Mouse (Mus musculus) midbrain, embryonic 16.5 days (tissue): Measurements from ENCODE around the gene Hcn4. TPM values are rescaled to one million over a fixed set of nuclear protein-coding genes. Genes with fewer than 3 reads are reported as not detected.
A peak's percentile ranks its signal among the peaks of the same experiment; 100 is the strongest.

Experiments
- ATAC-seq: fragments of 200-750 bp; cut with Nextera tagmentation; 2 replicates; pipeline ENCODE4 v1.8.0; 2017; ENCODE audit warnings: moderate TSS enrichment
- H3K27ac ChIP-seq: fragments of 300-500 bp; sonication (generic); 2 replicates; pipeline ENCODE4 v1.5.1; 2014; ENCODE audit warnings: mild to moderate bottlenecking, low read length, mixed read lengths
- H3K27me3 ChIP-seq: fragments of 300-500 bp; sonication (generic); 2 replicates; pipeline ENCODE4 v1.6.1; 2014; ENCODE audit warnings: low read depth, low read length, mixed read lengths; ENCODE audit not compliant: control insufficient read depth, insufficient read depth
- H3K36me3 ChIP-seq: fragments of 300-500 bp; sonication (generic); 2 replicates; pipeline ENCODE4 v1.6.1; 2014; ENCODE audit warnings: mild to moderate bottlenecking, low read length, moderate library complexity, mixed read lengths; ENCODE audit not compliant: control insufficient read depth, insufficient read depth
- H3K4me1 ChIP-seq: fragments of 300-500 bp; sonication (generic); 2 replicates; pipeline ENCODE4 v1.6.1; 2014; ENCODE audit warnings: mild to moderate bottlenecking, low read length, mixed read lengths; ENCODE audit not compliant: control insufficient read depth, insufficient read depth
- H3K4me2 ChIP-seq: fragments of 300-500 bp; sonication (generic); 2 replicates; pipeline ENCODE4 v1.6.1; 2014; ENCODE audit warnings: mild to moderate bottlenecking, low read length, mixed read lengths
- H3K4me3 ChIP-seq: fragments of 300-500 bp; sonication (generic); 2 replicates; pipeline ENCODE4 v1.5.1; 2014; ENCODE audit warnings: low read depth, mild to moderate bottlenecking, low read length, moderate library complexity, mixed read lengths
- H3K9ac ChIP-seq: fragments of 300-500 bp; sonication (generic); 2 replicates; pipeline ENCODE4 v1.6.1; 2014; ENCODE audit warnings: low read depth, low read length, mixed read lengths
- H3K9me3 ChIP-seq: fragments of 300-500 bp; sonication (generic); replicated peaks from 2 replicates; pipeline ENCODE4 v1.6.1; 2014; ENCODE audit warnings: mild to moderate bottlenecking, low read length, mixed read lengths; ENCODE audit not compliant: control insufficient read depth, poor library complexity, severe bottlenecking
- WGBS: fragments of 180-500 bp; shearing (Covaris S2); extraction: QIAGEN DNeasy Blood & Tissue Kit; methylation state at CpG from one replicate; pipeline ENCODE4 v1.1.7; 2014; 5-methylcytosine and 5-hydroxymethylcytosine counted together
- polyA plus RNA-seq: library from polyadenylated mRNA; unstranded; fragments of >200 nt; fragmentation: Nextera tagmentation; extraction: Ambion mirVana; gene quantifications from 2 replicates; pipeline ENCODE4 v1.2.1, GENCODE M21; 2015

The Hcn4 gene
- polyA plus RNA-seq, 1 experiment from 2014 or later: 3.0 TPM

DNA sequence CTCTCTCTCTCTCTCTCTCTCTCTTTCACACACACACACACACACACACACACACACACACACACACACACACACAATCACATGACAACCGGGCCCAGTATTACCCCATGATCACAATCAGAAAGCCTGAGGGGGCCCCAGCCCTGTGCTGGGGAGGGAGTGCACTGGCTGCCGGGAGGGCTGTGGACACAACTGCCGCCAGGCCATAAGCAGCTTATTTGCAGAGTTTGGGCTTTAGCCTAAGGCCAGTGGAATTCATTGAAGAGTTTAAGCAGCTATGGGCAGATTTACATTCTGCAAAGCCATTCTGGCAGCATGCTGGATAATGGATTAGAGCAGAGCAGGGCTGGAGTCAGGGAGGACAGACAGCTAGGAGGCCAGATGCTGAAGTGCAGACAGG, 12.0 kb upstream of the Hcn4 start:
- Histone ChIP-seq H3K9ac (no peak overlapping the region), H3K27me3 (no peaks in the 10 kb centered on the region), H3K4me3 (no peak overlapping the region), H3K36me3 (no peaks in the 10 kb centered on the region), H3K4me1 (peaks cover 1% of the 10 kb centered on the region; the same call in 1 of the 2 replicates), H3K9me3 (no peaks in the 10 kb centered on the region), H3K4me2 (no peak overlapping the region), H3K27ac (no peak overlapping the region)
- no peak for ATAC-seq
- WGBS: 9% methylated on average over 3 of the region's 3 CpGs

DNA sequence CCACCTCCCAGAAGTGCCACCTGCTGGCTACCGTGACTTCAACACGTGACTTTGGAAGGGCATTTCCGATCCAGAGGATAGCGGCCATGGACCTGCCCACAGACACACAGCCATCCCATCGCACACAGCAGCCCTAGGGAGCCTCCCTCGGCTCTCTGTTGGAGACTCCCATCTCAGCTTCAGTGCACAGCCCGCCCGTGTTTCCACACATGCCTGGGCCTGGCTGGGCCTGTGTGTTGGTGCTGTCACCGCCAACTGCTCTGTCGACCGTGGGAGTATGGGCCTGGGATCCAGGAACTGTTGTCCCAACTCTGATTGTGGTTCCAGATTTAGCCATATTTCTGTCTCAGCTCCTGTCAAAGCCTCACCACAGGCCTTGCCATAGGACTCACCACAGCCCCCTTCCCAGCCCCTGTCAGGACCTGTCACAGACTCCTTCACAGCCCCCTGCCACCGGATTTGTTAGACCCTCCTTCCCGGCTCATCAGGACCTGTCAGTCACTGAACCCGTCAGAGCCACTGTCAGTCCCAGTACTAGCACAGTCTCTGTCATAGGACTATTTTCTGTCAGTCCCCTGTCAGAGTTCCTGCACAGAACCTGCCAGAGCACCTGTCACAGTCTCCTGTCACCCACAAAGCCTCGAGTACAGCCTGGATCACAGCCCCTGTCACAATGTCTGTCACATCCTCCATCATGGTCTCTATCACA, 7.5 kb upstream of the Hcn4 start:
- H3K27me3 ChIP-seq: no peaks in the 10 kb centered on the region; the same call in 1 of the 2 replicates
- H3K9me3 ChIP-seq: no peaks in the 10 kb centered on the region
- H3K9ac ChIP-seq: no peak overlapping the region
- 54% methylated on average over 15 of the region's 15 CpGs for WGBS
- H3K4me3 ChIP-seq: no peak overlapping the region
- no peaks in the 10 kb centered on the region for H3K36me3 ChIP-seq
- ATAC-seq: peak; percentile 47
- no peak overlapping the region for H3K4me2 ChIP-seq
- H3K27ac ChIP-seq: no peak overlapping the region
- no peaks in the 10 kb centered on the region; the same call in 1 of the 2 replicates for H3K4me1 ChIP-seq

DNA sequence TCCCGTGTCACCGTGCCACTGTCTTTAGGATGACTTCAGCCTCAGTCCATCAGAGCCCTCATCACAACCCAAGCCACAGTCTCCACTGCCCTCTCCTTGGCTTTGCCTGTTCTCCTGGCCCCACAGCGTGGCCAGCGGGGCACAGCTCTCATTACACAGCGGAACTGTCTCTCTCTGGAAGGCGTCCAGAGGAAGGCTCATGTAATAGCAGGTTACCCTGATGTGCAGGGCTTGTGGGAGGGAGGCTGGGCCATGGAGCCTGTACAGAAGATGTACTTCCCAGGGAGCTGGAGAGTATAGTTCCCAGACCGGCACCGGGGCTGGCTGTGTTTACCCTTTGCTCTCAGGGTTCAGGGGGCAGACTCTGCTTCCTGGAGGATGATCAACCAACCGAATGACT, 6.8 kb upstream of the Hcn4 start:
- Histone ChIP-seq H3K4me2 (no peak overlapping the region), H3K27me3 (no peaks in the 10 kb centered on the region; the same call in 1 of the 2 replicates), H3K4me3 (no peak overlapping the region), H3K9ac (no peak overlapping the region), H3K4me1 (peaks cover 3% of the 10 kb centered on the region; the same call in 1 of the 2 replicates), H3K27ac (no peak overlapping the region), H3K36me3 (no peaks in the 10 kb centered on the region), H3K9me3 (no peaks in the 10 kb centered on the region)
- WGBS: 62% methylated on average over 9 of the region's 9 CpGs
- peak; percentile 8; the same call in 1 of the 2 replicates for ATAC-seq

DNA sequence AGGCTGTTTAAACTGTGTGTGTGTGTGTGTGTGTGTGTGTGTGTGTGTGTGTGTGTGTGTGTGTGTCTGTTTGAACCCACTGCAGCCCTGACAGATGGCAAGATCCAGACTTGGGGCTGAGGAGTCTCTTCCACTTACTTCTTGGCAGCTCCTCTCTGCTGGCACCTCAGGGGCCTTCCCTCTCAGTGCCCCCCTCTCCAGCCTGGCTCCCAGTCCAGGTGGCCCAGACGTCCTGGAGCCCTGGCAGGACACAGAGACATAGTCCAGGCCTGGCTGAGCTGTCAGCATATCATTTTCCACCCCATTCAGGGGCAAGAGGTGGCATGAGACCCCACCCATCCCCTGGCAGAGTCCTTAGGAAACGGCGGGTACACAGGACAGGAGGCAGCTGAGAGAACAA, 5.5 kb upstream of the Hcn4 start:
- Histone ChIP-seq H3K4me1 (peaks cover 7% of the 10 kb centered on the region), H3K27ac (no peak overlapping the region), H3K36me3 (no peaks in the 10 kb centered on the region), H3K4me3 (no peak overlapping the region), H3K9ac (no peak overlapping the region), H3K27me3 (no peaks in the 10 kb centered on the region; the same call in 1 of the 2 replicates), H3K4me2 (no peak overlapping the region), H3K9me3 (no peaks in the 10 kb centered on the region)
- ATAC-seq: no peak
- 50% methylated on average over 3 of the region's 3 CpGs for WGBS

DNA sequence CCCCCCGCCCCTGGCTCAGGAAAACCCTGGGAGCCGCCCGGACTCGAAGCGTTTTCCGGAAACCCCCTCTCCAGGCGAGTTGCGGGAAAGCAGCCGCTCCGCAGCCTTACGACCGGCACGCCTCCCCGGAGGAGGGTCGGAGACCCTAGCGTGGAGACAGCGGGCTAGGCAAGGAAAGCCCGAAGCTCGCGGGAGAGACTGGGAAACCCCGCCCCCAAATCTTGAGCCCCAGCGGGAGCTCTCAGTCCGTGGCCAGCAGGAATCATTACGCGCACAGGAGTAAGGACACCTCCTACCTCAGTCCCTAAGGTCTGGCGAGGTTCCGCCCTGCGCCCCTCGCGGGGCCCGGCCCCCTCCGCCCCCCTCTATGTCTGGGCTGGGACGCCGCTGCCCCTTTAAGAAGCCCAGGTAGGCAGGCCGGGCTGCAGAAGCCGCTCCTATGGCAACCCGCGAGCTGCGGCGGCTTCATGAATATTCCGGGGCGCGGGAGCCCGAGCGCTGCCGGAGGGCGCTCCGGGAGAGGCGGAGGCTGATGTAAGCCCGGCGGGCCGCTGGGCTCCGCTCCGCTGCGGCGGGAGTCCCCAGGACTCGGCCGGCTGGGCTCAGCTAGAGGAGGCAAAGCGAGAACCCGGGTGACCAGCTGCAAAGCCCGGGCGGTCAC, 651 bp upstream of the Hcn4 start:
- under 1% methylated on average over 55 of the region's 62 CpGs for WGBS
- H3K27me3 ChIP-seq: no peaks in the 10 kb centered on the region; the same call in 1 of the 2 replicates
- H3K4me2 ChIP-seq: peak overlapping the region; percentile 96
- ATAC-seq: peak; percentile 92
- no peaks in the 10 kb centered on the region for H3K9me3 ChIP-seq
- peak overlapping the region; percentile 94 for H3K9ac ChIP-seq
- H3K4me3 ChIP-seq: peak overlapping the region; percentile 90
- peak overlapping the region; percentile 94 for H3K27ac ChIP-seq
- H3K36me3 ChIP-seq: no peaks in the 10 kb centered on the region
- peaks cover 40% of the 10 kb centered on the region for H3K4me1 ChIP-seq

DNA sequence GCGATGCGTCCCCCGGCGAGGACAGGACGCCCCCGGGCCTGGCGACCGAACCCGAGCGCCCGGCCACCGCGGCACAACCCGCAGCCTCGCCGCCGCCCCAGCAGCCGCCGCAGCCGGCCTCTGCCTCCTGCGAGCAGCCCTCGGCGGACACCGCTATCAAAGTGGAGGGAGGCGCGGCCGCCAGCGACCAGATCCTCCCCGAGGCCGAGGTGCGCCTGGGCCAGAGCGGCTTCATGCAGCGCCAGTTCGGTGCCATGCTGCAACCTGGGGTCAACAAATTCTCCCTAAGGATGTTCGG, 655 bp downstream of the Hcn4 start:
- ATAC-seq: no peak
- Histone ChIP-seq H3K4me1 (peaks cover 49% of the 10 kb centered on the region), H3K9me3 (no peaks in the 10 kb centered on the region), H3K4me2 (peak overlapping the region; percentile 96), H3K27me3 (no peaks in the 10 kb centered on the region; the same call in 1 of the 2 replicates), H3K36me3 (no peaks in the 10 kb centered on the region), H3K27ac (peak overlapping the region; percentile 94), H3K9ac (peak overlapping the region; percentile 94), H3K4me3 (peak overlapping the region; percentile 90)
- under 1% methylated on average over 35 of the region's 35 CpGs for WGBS

DNA sequence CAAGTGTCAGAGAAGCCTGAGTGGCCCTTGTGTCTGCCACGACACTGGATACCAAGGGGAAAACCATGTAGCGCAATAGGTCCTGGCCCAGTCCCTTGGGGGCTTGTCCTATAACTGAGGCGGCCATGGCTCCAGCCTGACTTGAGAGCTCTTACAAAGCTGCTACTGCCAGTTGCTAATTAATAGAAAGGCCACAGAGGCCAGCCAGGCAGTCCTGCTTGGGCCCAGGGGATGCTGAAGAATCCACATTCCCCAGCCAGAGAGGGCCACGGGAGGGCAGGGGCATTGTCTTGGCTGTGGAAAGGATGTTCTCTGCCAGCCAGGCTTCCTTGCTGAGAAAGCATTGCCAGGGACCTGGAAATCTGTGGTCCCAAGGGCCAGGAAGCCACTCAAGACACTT, 6.4 kb downstream of the Hcn4 start:
- Histone ChIP-seq H3K9ac (no peak overlapping the region), H3K9me3 (no peaks in the 10 kb centered on the region), H3K4me2 (no peak overlapping the region), H3K27ac (no peak overlapping the region), H3K27me3 (no peaks in the 10 kb centered on the region), H3K4me1 (peaks cover 45% of the 10 kb centered on the region), H3K4me3 (no peak overlapping the region), H3K36me3 (no peaks in the 10 kb centered on the region)
- 46% methylated on average over 4 of the region's 4 CpGs for WGBS
- ATAC-seq: no peak

DNA sequence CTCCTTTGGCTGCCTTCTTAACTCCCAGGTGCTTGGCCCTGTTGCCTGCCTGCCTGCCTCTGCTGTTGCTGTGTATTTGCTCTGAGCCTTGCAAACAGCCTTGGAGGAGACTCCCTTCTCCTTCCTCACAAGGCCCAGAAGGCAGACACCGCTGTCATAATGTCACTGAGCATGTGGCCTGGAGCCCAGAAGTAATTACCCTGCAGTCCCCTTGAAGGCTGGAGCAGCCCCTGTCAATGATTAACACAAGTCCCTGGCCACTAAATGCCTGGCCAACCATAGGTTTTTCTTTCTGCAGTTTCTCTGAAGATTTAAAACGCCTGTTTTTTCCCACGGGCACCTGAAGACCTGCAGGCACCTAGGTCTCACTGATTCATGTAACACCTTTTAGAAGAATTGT, 9.7 kb downstream of the Hcn4 start:
- Histone ChIP-seq H3K9me3 (no peaks in the 10 kb centered on the region), H3K27ac (no peak overlapping the region), H3K4me2 (no peak overlapping the region), H3K9ac (no peak overlapping the region), H3K27me3 (no peaks in the 10 kb centered on the region), H3K4me3 (no peak overlapping the region), H3K4me1 (peaks cover 19% of the 10 kb centered on the region; the same call in 1 of the 2 replicates), H3K36me3 (no peaks in the 10 kb centered on the region)
- ATAC-seq: no peak
- 86% methylated on average over 3 of the region's 3 CpGs for WGBS

DNA sequence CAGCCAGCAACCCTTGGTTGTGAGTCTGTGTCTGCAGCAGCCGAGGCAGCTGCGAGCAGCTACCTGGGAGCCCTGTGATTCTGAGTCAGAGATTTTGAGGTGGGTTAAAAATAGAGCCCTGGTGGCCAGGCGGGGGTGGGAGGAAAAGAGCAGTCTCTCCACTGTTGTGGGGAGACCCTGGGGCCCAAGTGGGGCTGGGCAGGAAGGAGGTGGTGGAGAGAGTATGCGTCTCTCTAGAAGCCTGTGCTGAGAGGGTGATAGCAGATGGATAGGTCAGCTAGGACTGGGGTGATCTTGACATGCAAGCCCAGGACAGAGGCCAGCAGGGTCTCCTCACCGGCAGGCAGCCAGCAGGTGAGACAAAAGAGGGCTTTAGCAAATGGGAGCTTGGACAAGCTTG, 14.0 kb downstream of the Hcn4 start:
- no peak overlapping the region for H3K4me2 ChIP-seq
- no peak overlapping the region for H3K4me3 ChIP-seq
- ATAC-seq: no peak

More for the DNA sequence above, 14.0 kb downstream of the Hcn4 start:
- Histone ChIP-seq H3K27me3 (no peaks in the 10 kb centered on the region), H3K4me1 (peaks cover 8% of the 10 kb centered on the region; the same call in 1 of the 2 replicates), H3K9me3 (no peaks in the 10 kb centered on the region), H3K9ac (no peak overlapping the region), H3K36me3 (no peaks in the 10 kb centered on the region), H3K27ac (no peak overlapping the region)
- WGBS: 63% methylated on average over 5 of the region's 5 CpGs
